Mouse (Mus musculus) E14TG2a.4 (cell line): ENCODE data around the gene Gm28043.

ENCODE experiments used
- H3K27me3 ChIP-seq: 2 replicates; pipeline ENCODE4 v1.6.1; 2014; ENCODE audit warnings: low read length, control low read depth; ENCODE audit not compliant: insufficient read depth
- H3K36me3 ChIP-seq: 2 replicates; pipeline ENCODE4 v1.6.1; 2014; ENCODE audit warnings: low read length, control low read depth; ENCODE audit not compliant: insufficient read depth
- H3K4me1 ChIP-seq: replicated peaks from 2 replicates; pipeline ENCODE4 v1.6.1; 2014; ENCODE audit warnings: low read depth, low read length, control low read depth
- H3K4me3 ChIP-seq: replicated peaks from 2 replicates; pipeline ENCODE4 v1.5.1; 2014; ENCODE audit warnings: mild to moderate bottlenecking, low read length
- H3K9me3 ChIP-seq: 2 replicates; pipeline ENCODE4 v1.6.1; 2014; ENCODE audit warnings: low read length, control low read depth
- CTCF ChIP-seq: conservative IDR thresholded peaks from 2 replicates; pipeline ENCODE4 v1.5.1; 2014; ENCODE audit warnings: low read length
- NANOG ChIP-seq: IDR thresholded peaks from 2 replicates; pipeline ENCODE4 v1.6.1; 2014; ENCODE audit warnings: borderline replicate concordance, low read length, mixed read lengths
- POU5F1 ChIP-seq: IDR thresholded peaks from 2 replicates; pipeline ENCODE4 v1.6.1; 2014; ENCODE audit warnings: low read length, borderline replicate concordance

The Gm28043 gene

GRCm38 (mm10) chr17:29688610-29689009 lies 73.9 kb downstream of the Gm28043 start:
- H3K4me3 ChIP-seq = no peak overlapping the region
- H3K36me3 ChIP-seq = peaks cover 93% of the 10 kb centered on the region
- H3K4me1 ChIP-seq = peaks cover 9% of the 10 kb centered on the region; the same call in 1 of the 2 replicates
- H3K27me3 ChIP-seq = no peaks in the 10 kb centered on the region
- 0 out of 2 replicates have a peak, but pooled peaks cover 4% of the 10 kb centered on the region for H3K9me3 ChIP-seq
- no peak for TF ChIP-seq CTCF
- no peak for TF ChIP-seq POU5F1
- TF ChIP-seq NANOG = no peak

GRCm38 (mm10) chr17:29690257-29690656 lies 75.6 kb downstream of the Gm28043 start:
- Histone ChIP-seq H3K27me3 (no peaks in the 10 kb centered on the region), H3K9me3 (0 out of 2 replicates have a peak, but pooled peaks cover 4% of the 10 kb centered on the region), H3K4me1 (peaks cover 25% of the 10 kb centered on the region), H3K4me3 (no peak overlapping the region), H3K36me3 (peaks cover 93% of the 10 kb centered on the region)
- no peak for TF ChIP-seq NANOG
- TF ChIP-seq POU5F1 = no peak
- TF ChIP-seq CTCF = no peak

GRCm38 (mm10) chr17:29692827-29693226 lies 78.2 kb downstream of the Gm28043 start:
- Histone ChIP-seq H3K27me3 (no peaks in the 10 kb centered on the region), H3K4me3 (no peak overlapping the region), H3K36me3 (peaks cover 92% of the 10 kb centered on the region), H3K4me1 (peaks cover 18% of the 10 kb centered on the region), H3K9me3 (0 out of 2 replicates have a peak, but pooled peaks cover 4% of the 10 kb centered on the region)
- no peak for TF ChIP-seq POU5F1
- TF ChIP-seq NANOG = no peak
- TF ChIP-seq CTCF = no peak

GRCm38 (mm10) chr17:29693571-29693970 lies 78.9 kb downstream of the Gm28043 start:
- no peak overlapping the region for H3K4me3 ChIP-seq
- H3K4me1 ChIP-seq = peaks cover 18% of the 10 kb centered on the region
- no peak for TF ChIP-seq NANOG
- TF ChIP-seq POU5F1 = no peak
- no peak for TF ChIP-seq CTCF
- H3K27me3 ChIP-seq = no peaks in the 10 kb centered on the region
- H3K9me3 ChIP-seq = 0 out of 2 replicates have a peak, but pooled peaks cover 2% of the 10 kb centered on the region
- peaks cover 92% of the 10 kb centered on the region for H3K36me3 ChIP-seq

- TF ChIP-seq NANOG (no peak), CTCF (no peak), POU5F1 (no peak)
- Histone ChIP-seq H3K27me3 (no peaks in the 10 kb centered on the region), H3K4me3 (no peak overlapping the region), H3K36me3 (peaks cover 96% of the 10 kb centered on the region), H3K4me1 (peaks cover 18% of the 10 kb centered on the region), H3K9me3 (no peaks in the 10 kb centered on the region)
Measured at GRCm38 (mm10) chr17:29694516-29694915, 79.8 kb downstream of the Gm28043 start.

GRCm38 (mm10) chr17:29696940-29697339 lies 82.3 kb downstream of the Gm28043 start:
- H3K27me3 ChIP-seq = no peaks in the 10 kb centered on the region
- H3K9me3 ChIP-seq = no peaks in the 10 kb centered on the region
- H3K4me1 ChIP-seq = peaks cover 26% of the 10 kb centered on the region
- peaks cover 96% of the 10 kb centered on the region for H3K36me3 ChIP-seq
- H3K4me3 ChIP-seq = no peak overlapping the region
- TF ChIP-seq NANOG (no peak), CTCF (no peak), POU5F1 (no peak)

GRCm38 (mm10) chr17:29698421-29698820 lies 83.7 kb downstream of the Gm28043 start:
- no peaks in the 10 kb centered on the region for H3K9me3 ChIP-seq
- H3K27me3 ChIP-seq = no peaks in the 10 kb centered on the region
- H3K4me1 ChIP-seq = peaks cover 33% of the 10 kb centered on the region
- H3K4me3 ChIP-seq = no peak overlapping the region
- TF ChIP-seq CTCF (no peak), POU5F1 (no peak), NANOG (no peak)
- peaks cover 99% of the 10 kb centered on the region for H3K36me3 ChIP-seq

GRCm38 (mm10) chr17:29700573-29700972 lies 85.9 kb downstream of the Gm28043 start:
- Histone ChIP-seq H3K9me3 (no peaks in the 10 kb centered on the region), H3K27me3 (no peaks in the 10 kb centered on the region), H3K4me3 (no peak overlapping the region), H3K4me1 (peaks cover 30% of the 10 kb centered on the region), H3K36me3 (peaks cover 99% of the 10 kb centered on the region)
- TF ChIP-seq NANOG (no peak), POU5F1 (no peak), CTCF (no peak)

GRCm38 (mm10) chr17:29702938-29703710 lies 88.4 kb downstream of the Gm28043 start:
- peaks cover 95% of the 10 kb centered on the region for H3K36me3 ChIP-seq

More at GRCm38 (mm10) chr17:29702938-29703710, 88.4 kb downstream of the Gm28043 start:
- Histone ChIP-seq H3K27me3 (no peaks in the 10 kb centered on the region), H3K4me3 (no peak overlapping the region), H3K4me1 (peaks cover 55% of the 10 kb centered on the region), H3K9me3 (no peaks in the 10 kb centered on the region)
- TF ChIP-seq NANOG (no peak), CTCF (no peak), POU5F1 (no peak)
